Mouse (Mus musculus) frontal cortex, postnatal 10 days (tissue): Measurements from ENCODE around the gene Ntmt1.

Source experiments
- DNase-seq, 2 experiments: peaks; one replicate each; pipeline ENCODE4 v3.0.0; 2022; ENCODE audit warnings: low spot score in 2 of 2, mixed read lengths in 1 of 2

Ntmt1 gene

GRCm38 (mm10) chr2:30823385-30824153 lies 15.9 kb downstream of the Ntmt1 start:
- peak in 1 of 2 experiments; percentile 63 for DNase-seq

- no peak for DNase-seq
These were observed 19.5 kb downstream of the Ntmt1 start for GRCm38 (mm10) chr2:30826825-30827748.

GRCm38 (mm10) chr2:30827749-30828475 lies 20.3 kb downstream of the Ntmt1 start:
- peak; percentile 89 to 94 for DNase-seq

DNA sequence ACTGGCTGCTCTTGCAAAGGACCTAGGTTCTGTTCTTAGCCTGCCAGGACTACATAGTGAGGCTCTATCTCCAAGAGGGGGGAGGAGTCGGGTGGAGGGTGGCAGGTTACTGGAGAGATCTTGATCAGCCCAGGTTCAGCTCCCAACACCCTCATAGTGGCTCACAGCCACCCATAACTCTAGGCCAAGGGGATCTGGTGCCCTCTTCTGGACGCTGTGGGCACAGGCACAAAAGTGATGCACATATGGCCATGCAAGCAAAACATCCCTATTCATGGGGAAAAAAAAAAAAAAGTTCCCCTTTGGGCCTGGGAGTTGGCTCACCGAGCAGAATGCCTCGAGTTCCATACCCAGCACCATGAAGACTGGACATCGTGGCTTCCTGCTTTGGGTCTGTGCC lies 21.7 kb downstream of the Ntmt1 start:
- no peak for DNase-seq

- DNase-seq, result no peak
These were observed 22.7 kb downstream of the Ntmt1 start, which contains the start of gene Asb6 for GRCm38 (mm10) chr2:30830283-30830795. Asb6 (minus strand) TSS chr2:30830333.

DNA sequence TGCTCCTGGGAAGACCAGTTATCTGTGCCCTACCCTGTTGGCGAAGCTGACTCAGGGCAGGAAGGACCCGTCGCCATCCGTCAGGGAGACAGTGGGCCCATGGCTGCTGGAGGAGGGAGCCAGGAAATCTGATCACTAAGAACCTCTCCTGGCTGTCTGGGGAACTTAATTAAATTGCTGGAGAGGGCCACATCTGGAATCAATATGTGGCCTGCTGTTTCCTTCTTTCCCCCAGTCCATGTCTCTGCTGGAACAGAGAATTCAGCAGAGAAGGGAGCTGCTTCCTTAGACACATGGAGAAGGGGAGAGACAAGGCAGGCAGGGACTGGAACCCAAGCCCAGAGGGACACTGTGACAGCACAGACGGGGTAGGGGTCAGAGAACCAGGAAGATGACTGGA lies 26.0 kb downstream of the Ntmt1 start:
- no peak for DNase-seq

GRCm38 (mm10) chr2:30834373-30835022 lies 26.9 kb downstream of the Ntmt1 start, which contains the start of gene Prrx2:
Prrx2 (plus strand) TSS chr2:30834972.
- DNase-seq, result no peak

- DNase-seq, result no peak
These were observed 28.8 kb downstream of the Ntmt1 start for GRCm38 (mm10) chr2:30836238-30836990.

DNA sequence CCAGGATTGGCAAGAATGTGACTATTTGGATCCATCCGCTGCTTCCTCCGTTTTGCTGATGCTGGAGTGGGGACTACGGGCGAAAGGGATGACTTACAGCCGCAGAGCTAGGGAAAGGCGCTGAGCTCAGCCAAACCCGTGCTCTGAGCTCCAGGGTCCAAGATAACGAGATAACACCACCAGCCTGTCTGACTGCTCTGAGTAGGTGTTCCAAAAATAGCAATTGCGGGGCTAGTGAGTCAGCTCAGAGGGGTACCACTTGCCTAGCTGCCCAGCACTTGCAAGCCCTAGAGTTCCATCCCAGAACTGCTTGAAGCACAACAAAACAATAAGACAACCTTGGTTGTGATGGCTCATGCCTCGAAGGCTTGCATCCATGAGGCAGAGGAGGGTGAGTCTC lies 35.0 kb downstream of the Ntmt1 start:
- no peak for DNase-seq

DNA sequence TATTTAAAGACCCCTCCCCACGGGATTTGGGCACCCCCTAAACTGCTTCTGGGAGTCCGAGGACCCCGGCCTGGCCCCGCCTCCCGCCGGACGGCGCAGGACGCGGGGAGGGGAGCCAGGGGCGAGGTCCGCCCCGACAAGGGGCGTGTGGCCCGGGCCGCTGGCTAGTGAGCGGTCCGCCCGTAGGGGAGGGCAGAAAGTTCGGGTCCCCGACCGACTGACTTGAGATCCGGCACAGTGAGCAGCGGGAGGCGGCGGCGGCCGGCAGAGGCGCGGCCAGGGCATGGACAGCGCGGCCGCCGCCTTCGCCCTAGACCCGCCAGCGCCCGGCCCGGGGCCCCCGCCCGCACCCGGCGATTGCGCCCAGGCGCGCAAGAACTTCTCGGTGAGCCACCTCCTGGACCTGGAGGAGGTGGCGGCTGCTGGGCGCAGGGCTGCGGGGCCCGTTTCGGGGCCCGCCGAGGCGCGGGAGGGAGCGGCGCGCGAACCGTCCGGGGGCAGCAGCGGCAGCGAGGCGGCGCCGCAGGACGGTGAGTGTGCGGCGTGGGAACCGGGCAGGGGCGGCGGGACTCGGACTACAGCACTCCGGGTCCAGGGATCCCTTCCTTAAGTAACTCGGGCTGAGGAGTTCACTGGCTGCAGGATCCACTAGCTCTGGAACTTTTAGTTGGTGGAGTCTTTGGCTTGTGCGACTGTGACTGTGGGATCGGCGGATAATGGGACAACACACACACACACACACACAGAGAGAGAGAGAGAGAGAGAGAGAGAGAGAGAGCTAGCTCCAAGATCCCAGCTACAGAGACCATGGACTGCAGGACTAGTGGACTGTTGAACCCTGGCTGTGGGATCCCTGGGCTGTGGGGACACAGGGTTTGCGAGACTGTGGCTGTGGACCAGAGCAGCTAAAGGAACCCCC lies 37.8 kb downstream of the Ntmt1 start:
- no peak for DNase-seq

DNA sequence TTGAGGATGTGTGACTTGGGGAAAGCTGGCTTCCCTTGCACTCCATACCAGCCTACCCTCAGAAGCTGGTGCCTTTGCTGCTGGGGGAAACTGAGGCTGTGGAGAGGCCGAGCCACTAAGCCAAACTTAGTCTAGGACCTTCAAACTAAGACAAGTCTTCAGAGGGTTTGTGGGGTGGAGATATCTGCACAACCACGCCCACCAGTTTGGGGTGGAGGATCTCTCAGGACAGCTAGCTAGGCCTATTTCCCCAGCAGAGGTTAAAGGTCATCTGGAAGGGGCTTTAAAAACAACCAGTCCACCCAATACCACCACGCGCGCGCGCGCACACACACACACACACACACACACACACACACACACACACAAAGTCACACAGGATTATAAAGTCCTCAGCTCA lies 38.6 kb downstream of the Ntmt1 start:
- DNase-seq, result no peak

GRCm38 (mm10) chr2:30846723-30847122 lies 39.1 kb downstream of the Ntmt1 start:
- no peak for DNase-seq

DNA sequence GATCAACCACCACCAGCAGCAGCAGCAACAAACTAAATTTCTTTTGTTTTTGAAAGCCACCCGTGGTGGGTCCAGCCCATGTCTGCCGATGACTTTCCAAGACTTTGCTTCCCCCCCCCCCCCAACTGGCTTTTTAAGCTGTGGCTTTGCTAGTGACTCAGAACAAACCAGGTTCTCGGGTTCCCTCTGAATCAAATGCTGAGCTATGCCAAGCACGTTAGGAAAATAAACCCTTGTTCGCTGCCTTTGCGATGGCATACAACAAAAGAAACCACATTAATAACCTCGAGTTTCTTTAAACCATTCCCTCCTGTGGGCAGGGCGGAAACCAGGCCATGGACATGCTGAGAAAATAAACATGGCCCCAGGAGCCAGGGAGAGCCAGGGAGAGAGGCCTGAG lies 40.6 kb downstream of the Ntmt1 start:
- DNase-seq, result no peak

- no peak for DNase-seq
These were observed 43.0 kb downstream of the Ntmt1 start for GRCm38 (mm10) chr2:30850581-30850980.

GRCm38 (mm10) chr2:30852771-30853313 lies 45.2 kb downstream of the Ntmt1 start:
- DNase-seq, result no peak

GRCm38 (mm10) chr2:30857076-30857475 lies 49.5 kb downstream of the Ntmt1 start:
- DNase-seq, result no peak

DNA sequence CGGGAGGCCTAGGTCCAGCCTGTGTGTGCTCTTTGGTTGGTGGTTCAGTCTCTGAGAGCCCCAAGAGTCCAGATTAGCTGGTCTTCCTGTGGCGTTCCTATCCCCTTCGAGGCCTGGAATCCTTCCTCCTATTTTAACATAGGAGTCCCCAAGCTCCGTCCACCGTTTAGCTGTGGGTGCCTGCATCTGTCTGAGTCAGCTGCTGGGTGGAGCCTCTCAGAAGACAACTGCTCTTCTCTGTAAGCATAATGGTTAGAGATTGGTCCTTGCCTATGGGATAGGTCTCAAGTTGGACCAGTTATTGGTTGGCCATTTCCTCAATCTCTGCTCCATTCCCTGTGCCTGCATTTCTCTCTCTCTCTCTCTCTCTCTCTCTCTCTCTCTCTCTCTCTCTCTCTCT lies 52.2 kb downstream of the Ntmt1 start:
- no peak for DNase-seq

- no peak for DNase-seq
These were observed 54.5 kb downstream of the Ntmt1 start for GRCm38 (mm10) chr2:30862081-30862480.

DNA sequence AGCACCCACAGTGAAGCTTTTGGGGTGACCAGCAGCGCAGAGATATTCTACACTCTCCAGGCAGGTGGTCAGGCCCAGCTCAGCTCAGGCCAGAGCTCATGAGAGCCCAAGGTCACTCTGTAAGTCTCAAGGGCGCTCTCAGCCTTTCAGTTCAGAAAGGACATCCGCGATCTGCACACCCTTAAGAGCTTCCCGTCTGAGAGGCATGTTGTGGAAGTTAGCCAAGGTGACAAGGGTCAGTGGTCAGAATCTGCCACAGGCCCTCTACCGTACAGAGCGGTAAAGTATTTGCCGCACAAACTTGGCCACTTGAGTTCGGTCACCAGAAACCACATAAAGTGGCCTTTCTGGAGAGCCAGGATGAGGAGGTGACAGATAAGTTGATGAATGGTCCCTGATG lies 55.9 kb downstream of the Ntmt1 start:
- DNase-seq, result no peak
